Mouse (Mus musculus) stomach, embryonic 15.5 days (tissue): ENCODE data around the gene 2810021J22Rik. TPM values are rescaled to one million over a fixed set of nuclear protein-coding genes. Genes with fewer than 3 reads are reported as not detected.

Experiments
- ATAC-seq: fragments of 200-750 bp; cut with Nextera tagmentation; 2 replicates; pipeline ENCODE4 v1.8.0; 2017; ENCODE audit warnings: low read depth, moderate number of reproducible peaks, moderate TSS enrichment; ENCODE audit not compliant: insufficient read depth, low FRiP score
- H3K27ac ChIP-seq: fragments of 300-500 bp; sonication (generic); 2 replicates; pipeline ENCODE4 v1.5.1; 2015; ENCODE audit warnings: mild to moderate bottlenecking, inconsistent platforms
- H3K27me3 ChIP-seq: fragments of 300-500 bp; sonication (generic); replicated peaks from 2 replicates; pipeline ENCODE4 v1.6.1; 2015; ENCODE audit warnings: inconsistent platforms
- H3K36me3 ChIP-seq: fragments of 300-500 bp; sonication (generic); 2 replicates; pipeline ENCODE4 v1.6.1; 2015; ENCODE audit warnings: inconsistent platforms
- H3K4me1 ChIP-seq: fragments of 300-500 bp; sonication (generic); 2 replicates; pipeline ENCODE4 v1.6.1; 2015; ENCODE audit warnings: inconsistent platforms
- H3K4me2 ChIP-seq: fragments of 300-500 bp; sonication (generic); 2 replicates; pipeline ENCODE4 v1.6.1; 2015; ENCODE audit warnings: mild to moderate bottlenecking, inconsistent platforms
- H3K4me3 ChIP-seq: fragments of 300-500 bp; sonication (generic); replicated peaks from 2 replicates; pipeline ENCODE4 v1.5.1; 2015; ENCODE audit warnings: inconsistent platforms
- H3K9ac ChIP-seq: fragments of 300-500 bp; sonication (generic); 2 replicates; pipeline ENCODE4 v1.6.1; 2015; ENCODE audit warnings: inconsistent platforms
- H3K9me3 ChIP-seq: fragments of 300-500 bp; sonication (generic); 2 replicates; pipeline ENCODE4 v1.6.1; 2016; ENCODE audit warnings: inconsistent platforms
- WGBS: fragments of 180-500 bp; shearing (Covaris S2); methylation state at CpG from one replicate; pipeline ENCODE4 v1.1.7; 2015; 5-methylcytosine and 5-hydroxymethylcytosine counted together
- polyA plus RNA-seq: library from polyadenylated mRNA; unstranded; fragments of >200 nt; fragmentation: Nextera tagmentation; extraction: Ambion mirVana; gene quantifications from 2 replicates; pipeline ENCODE4 v1.2.1, GENCODE M21; 2015

2810021J22Rik gene
- polyA plus RNA-seq, 1 experiment from 2014 or later = 6.8 TPM

DNA sequence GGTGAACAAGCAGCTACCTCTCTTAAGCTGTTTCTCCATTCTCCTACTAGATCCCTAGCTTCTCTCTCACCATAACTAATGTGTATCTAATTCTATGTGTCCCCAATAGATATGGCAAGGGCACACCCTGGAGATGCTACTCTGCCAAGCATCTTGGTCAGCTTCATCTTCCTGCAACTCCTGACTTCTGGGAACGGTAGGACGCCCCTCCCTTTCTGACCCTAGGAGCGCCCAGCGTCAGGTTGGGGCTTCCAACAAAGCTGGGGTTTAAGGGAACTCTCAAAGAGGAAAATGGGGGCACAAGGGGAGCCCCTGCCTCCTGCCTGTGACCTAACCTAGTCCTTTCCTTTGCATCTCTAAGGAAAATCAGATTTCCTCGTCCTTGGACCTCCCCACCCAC lies 51.7 kb downstream of the 2810021J22Rik start:
- Histone ChIP-seq H3K9me3 (no peaks in the 10 kb centered on the region), H3K27ac (no peak overlapping the region), H3K4me1 (peaks cover 7% of the 10 kb centered on the region; the same call in 1 of the 2 replicates), H3K9ac (no peak overlapping the region), H3K4me3 (no peak overlapping the region), H3K27me3 (no peaks in the 10 kb centered on the region), H3K36me3 (no peaks in the 10 kb centered on the region), H3K4me2 (no peak overlapping the region)
- no peak for ATAC-seq
- WGBS = 70% methylated on average over 5 of the region's 5 CpGs

DNA sequence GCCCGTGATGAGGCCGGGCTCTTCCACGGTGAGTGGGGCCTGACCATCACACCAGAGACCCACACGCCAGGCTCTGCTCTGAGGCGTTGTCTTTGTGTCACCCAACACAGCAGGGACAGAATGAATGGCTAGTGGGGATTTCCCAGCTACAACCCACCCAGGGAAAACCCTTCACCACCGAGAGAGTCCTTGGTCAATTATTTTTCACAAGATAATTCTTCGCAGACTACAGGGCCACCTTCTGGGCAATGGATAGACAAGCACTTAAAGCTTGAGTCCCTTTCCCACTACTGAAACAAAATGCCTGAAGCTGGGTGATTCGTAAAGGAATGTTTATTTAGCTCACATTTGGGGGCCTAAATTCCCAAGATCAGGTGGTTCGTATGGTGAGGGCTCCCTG lies 55.4 kb downstream of the 2810021J22Rik start:
- no peak for ATAC-seq
- 82% methylated on average over 9 of the region's 9 CpGs for WGBS
- H3K4me3 ChIP-seq = no peak overlapping the region

GRCm38 (mm10) chr11:58926651-58927050 lies 59.6 kb downstream of the 2810021J22Rik start:
- Histone ChIP-seq H3K9me3 (no peaks in the 10 kb centered on the region), H3K4me2 (no peak overlapping the region), H3K36me3 (peaks cover 7% of the 10 kb centered on the region; the same call in 1 of the 2 replicates), H3K4me3 (no peak overlapping the region), H3K27ac (no peak overlapping the region), H3K4me1 (peaks cover 6% of the 10 kb centered on the region; the same call in 1 of the 2 replicates), H3K9ac (no peak overlapping the region), H3K27me3 (no peaks in the 10 kb centered on the region)
- ATAC-seq = no peak
- 75% methylated on average over 2 of the region's 3 CpGs for WGBS

More for the DNA sequence above, 55.4 kb downstream of the 2810021J22Rik start:
- Histone ChIP-seq H3K4me1 (no peaks in the 10 kb centered on the region), H3K9me3 (no peaks in the 10 kb centered on the region), H3K27ac (no peak overlapping the region), H3K4me2 (no peak overlapping the region), H3K27me3 (no peaks in the 10 kb centered on the region), H3K9ac (no peak overlapping the region), H3K36me3 (no peaks in the 10 kb centered on the region)

GRCm38 (mm10) chr11:58927053-58927452 lies 60.0 kb downstream of the 2810021J22Rik start:
- no peak for ATAC-seq
- H3K9ac ChIP-seq = no peak overlapping the region
- H3K4me3 ChIP-seq = no peak overlapping the region
- no peaks in the 10 kb centered on the region for H3K9me3 ChIP-seq
- H3K4me1 ChIP-seq = peaks cover 6% of the 10 kb centered on the region; the same call in 1 of the 2 replicates
- H3K27ac ChIP-seq = no peak overlapping the region
- no peaks in the 10 kb centered on the region for H3K27me3 ChIP-seq
- whole genome bisulfite sequencing = 61% methylated on average over 2 of the region's 2 CpGs
- peaks cover 12% of the 10 kb centered on the region; the same call in 1 of the 2 replicates for H3K36me3 ChIP-seq
- H3K4me2 ChIP-seq = no peak overlapping the region

GRCm38 (mm10) chr11:58927790-58928651 lies 61.0 kb downstream of the 2810021J22Rik start:
- WGBS = 23% methylated on average over 20 of the region's 20 CpGs
- ATAC-seq = peak; percentile 61; the same call in 1 of the 2 replicates
- H3K36me3 ChIP-seq = peaks cover 20% of the 10 kb centered on the region
- H3K27me3 ChIP-seq = no peaks in the 10 kb centered on the region
- peak overlapping the region; percentile 56 for H3K4me2 ChIP-seq
- H3K9me3 ChIP-seq = no peaks in the 10 kb centered on the region
- peak overlapping the region; percentile 74 for H3K27ac ChIP-seq
- H3K4me3 ChIP-seq = peak overlapping the region; percentile 33
- peaks cover 6% of the 10 kb centered on the region; the same call in 1 of the 2 replicates for H3K4me1 ChIP-seq
- 0 out of 2 replicates have a peak overlapping the region, but pooled peaks have one; percentile 12 for H3K9ac ChIP-seq

- no peak overlapping the region for H3K27ac ChIP-seq
- H3K4me1 ChIP-seq = peaks cover 6% of the 10 kb centered on the region; the same call in 1 of the 2 replicates
- H3K36me3 ChIP-seq = peaks cover 31% of the 10 kb centered on the region
- 67% methylated on average over 4 of the region's 4 CpGs for WGBS
- H3K4me2 ChIP-seq = no peak overlapping the region
- no peaks in the 10 kb centered on the region for H3K9me3 ChIP-seq
- no peak for ATAC-seq
- H3K9ac ChIP-seq = no peak overlapping the region
- no peak overlapping the region for H3K4me3 ChIP-seq
- no peaks in the 10 kb centered on the region for H3K27me3 ChIP-seq
These were observed 62.0 kb downstream of the 2810021J22Rik start for GRCm38 (mm10) chr11:58929055-58929454.

DNA sequence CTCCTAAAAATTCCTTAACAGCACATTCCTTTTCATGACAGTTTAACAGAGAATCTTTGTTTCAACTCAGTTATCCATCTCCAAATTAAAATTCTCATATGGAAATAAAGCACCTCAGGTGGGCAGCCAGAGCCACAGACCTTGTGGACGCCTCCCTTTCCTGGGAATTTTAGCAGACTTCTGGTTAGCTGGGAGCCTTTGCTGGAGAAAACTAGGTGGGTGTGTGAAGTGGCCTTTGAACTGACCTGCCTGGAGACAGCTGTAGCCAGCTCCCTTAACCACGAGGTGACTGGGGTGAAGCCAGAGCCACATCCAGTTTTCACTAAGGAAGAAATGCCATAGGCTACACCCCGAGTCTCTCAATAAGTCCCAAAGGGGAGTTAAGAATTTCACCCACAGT lies 62.6 kb downstream of the 2810021J22Rik start:
- WGBS = 38% methylated on average over 3 of the region's 3 CpGs
- ATAC-seq = no peak
- no peaks in the 10 kb centered on the region for H3K27me3 ChIP-seq

DNA sequence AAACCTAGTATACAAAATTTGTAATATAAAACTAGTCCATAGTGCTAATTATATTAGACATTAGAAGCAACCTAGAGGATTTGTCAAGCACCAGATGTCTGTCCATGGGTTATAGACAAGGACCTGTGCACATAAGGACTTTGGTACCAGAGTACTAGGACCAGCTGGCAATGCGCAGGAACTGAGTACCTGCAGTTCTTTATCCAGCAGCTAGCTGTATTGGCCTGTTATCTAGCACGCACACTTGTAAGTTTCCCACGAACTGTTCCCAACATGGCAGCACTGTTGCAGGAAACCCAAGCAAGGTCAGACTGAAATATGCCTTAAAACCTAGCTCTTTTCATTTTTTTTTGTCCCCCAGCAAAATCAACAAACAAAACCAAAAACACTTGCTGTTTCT lies 63.2 kb downstream of the 2810021J22Rik start:
- 87% methylated on average over 3 of the region's 3 CpGs for WGBS
- Histone ChIP-seq H3K4me3 (no peak overlapping the region), H3K27ac (no peak overlapping the region), H3K9me3 (no peaks in the 10 kb centered on the region), H3K9ac (no peak overlapping the region), H3K4me1 (peaks cover 6% of the 10 kb centered on the region; the same call in 1 of the 2 replicates), H3K4me2 (no peak overlapping the region), H3K36me3 (peaks cover 32% of the 10 kb centered on the region), H3K27me3 (no peaks in the 10 kb centered on the region)
- ATAC-seq = no peak

More for the DNA sequence above, 62.6 kb downstream of the 2810021J22Rik start:
- Histone ChIP-seq H3K36me3 (peaks cover 32% of the 10 kb centered on the region), H3K9ac (no peak overlapping the region), H3K4me2 (no peak overlapping the region), H3K27ac (no peak overlapping the region), H3K4me3 (no peak overlapping the region), H3K4me1 (peaks cover 6% of the 10 kb centered on the region; the same call in 1 of the 2 replicates), H3K9me3 (no peaks in the 10 kb centered on the region)

- Histone ChIP-seq H3K9me3 (no peaks in the 10 kb centered on the region), H3K27ac (no peak overlapping the region), H3K27me3 (no peaks in the 10 kb centered on the region), H3K9ac (no peak overlapping the region), H3K36me3 (peaks cover 40% of the 10 kb centered on the region), H3K4me2 (no peak overlapping the region), H3K4me3 (no peak overlapping the region), H3K4me1 (peaks cover 6% of the 10 kb centered on the region; the same call in 1 of the 2 replicates)
- ATAC-seq = no peak
- WGBS = 68% methylated on average over 4 of the region's 4 CpGs
These were observed 64.6 kb downstream of the 2810021J22Rik start for GRCm38 (mm10) chr11:58931576-58931975.

Other genes starting within 250 kb of the 2810021J22Rik start
- gene Olfr323, start 236.7 kb upstream of the 2810021J22Rik start, polyA plus RNA-seq = not detected in 2 replicates
- 0.45 and 1.2 TPM in 2 replicates for gene Trim58, start 226.8 kb upstream of the 2810021J22Rik start, polyA plus RNA-seq
- not detected in 2 replicates for gene Olfr322, start 208.4 kb upstream of the 2810021J22Rik start, polyA plus RNA-seq
- not detected in 2 replicates for gene Olfr320, start 186.1 kb upstream of the 2810021J22Rik start, polyA plus RNA-seq
- not detected in 2 replicates for gene Olfr319, start 168.1 kb upstream of the 2810021J22Rik start, polyA plus RNA-seq
- gene Olfr318, start 143.2 kb upstream of the 2810021J22Rik start, polyA plus RNA-seq = not detected in 2 replicates
- gene Olfr317, start 128.0 kb upstream of the 2810021J22Rik start, polyA plus RNA-seq = not detected in 2 replicates
- not detected in 2 replicates for gene Olfr316, start 114.5 kb upstream of the 2810021J22Rik start, polyA plus RNA-seq
- gene Olfr315, start 94.0 kb upstream of the 2810021J22Rik start, polyA plus RNA-seq = not detected in 2 replicates
- gene Olfr314, start 84.3 kb upstream of the 2810021J22Rik start, polyA plus RNA-seq = not detected in 2 replicates
- 9.6 and 14.0 TPM in 2 replicates for gene Fam183b, start 65.3 kb upstream of the 2810021J22Rik start, polyA plus RNA-seq
- not detected in 2 replicates for gene Olfr313, start 52.2 kb upstream of the 2810021J22Rik start, polyA plus RNA-seq
- not detected in 2 replicates for gene Olfr312, start 38.0 kb upstream of the 2810021J22Rik start, polyA plus RNA-seq
- not detected in 2 replicates for gene Olfr311, start 28.0 kb upstream of the 2810021J22Rik start, polyA plus RNA-seq
- 8.2 and 8.5 TPM in 2 replicates for gene Gm12258, start 20.1 kb upstream of the 2810021J22Rik start, polyA plus RNA-seq
- 4.6 and 5.6 TPM in 2 replicates for gene Zfp39, start 37.0 kb downstream of the 2810021J22Rik start, polyA plus RNA-seq
- 0.59 and 0.95 TPM in 2 replicates for gene Btnl10, start 50.7 kb downstream of the 2810021J22Rik start, polyA plus RNA-seq
- gene Rnf187, start 71.7 kb downstream of the 2810021J22Rik start, polyA plus RNA-seq = 229 and 235 TPM in 2 replicates
- 42.0 and 45.8 TPM in 2 replicates for gene Hist3h2ba, start 81.7 kb downstream of the 2810021J22Rik start, polyA plus RNA-seq
- gene Hist3h2a, start 87.5 kb downstream of the 2810021J22Rik start, polyA plus RNA-seq = 29.6 and 32.2 TPM in 2 replicates
- 0.19 and 0.28 TPM in 2 replicates for gene Trim17, start 87.5 kb downstream of the 2810021J22Rik start, polyA plus RNA-seq
- gene Trim11, start 110.9 kb downstream of the 2810021J22Rik start, polyA plus RNA-seq = 17.9 and 19.1 TPM in 2 replicates